Mouse (Mus musculus): ENCODE data around the gene Myo6. TPM values are rescaled to one million over a fixed set of nuclear protein-coding genes. Genes with fewer than 3 reads are reported as not detected.

Myo6 gene
- total and polyA plus RNA-seq, 2 experiments from 2014 or later, result 25.5 to 44.6 TPM

GRCm38 (mm10) chr9:80210096-80210495 lies 45.3 kb downstream of the Myo6 start:
- DNase-seq (ENCODE audit: low spot score) (no peak), ATAC-seq (ENCODE audit: low FRiP score) (no peak)
- TF ChIP-seq CTCF (IDR thresholded peaks at IDR 0.05), result no peak
- Histone ChIP-seq H3K4me1 (ENCODE audit: insufficient read depth, low read length) (no peaks in the 10 kb centered on the region), H3K9ac (replicated peaks; ENCODE audit: low read length, poor library complexity, severe bottlenecking) (no peak overlapping the region), H3K4me2 (ENCODE audit: low read depth, low read length, poor library complexity, severe bottlenecking) (no peak overlapping the region), H3K36me3 (ENCODE audit: insufficient read depth, low read length) (no peaks in the 10 kb centered on the region), H3K27me3 (ENCODE audit: insufficient read depth, low read length) (no peaks in the 10 kb centered on the region), H3K27ac (ENCODE audit: low read depth, low read length) (no peak overlapping the region), H3K9me3 (ENCODE audit: low read length) (no peaks in the 10 kb centered on the region), H3K4me3 (ENCODE audit: low read depth, low read length) (no peak overlapping the region)
- WGBS, result 86% methylated on average over 12 of the region's 12 CpGs

- H3K36me3 ChIP-seq (ENCODE audit: insufficient read depth, low read length), result no peaks in the 10 kb centered on the region
- no peak overlapping the region for H3K4me2 ChIP-seq (ENCODE audit: low read depth, low read length, poor library complexity, severe bottlenecking)
- H3K27ac ChIP-seq (ENCODE audit: low read depth, low read length), result no peak overlapping the region
- DNase-seq (ENCODE audit: low spot score) (no peak), ATAC-seq (ENCODE audit: low FRiP score) (no peak)
- WGBS, result 83% methylated on average over 2 of the region's 2 CpGs
- H3K4me3 ChIP-seq (ENCODE audit: low read depth, low read length), result no peak overlapping the region
- no peak overlapping the region for H3K9ac ChIP-seq (replicated peaks; ENCODE audit: low read length, poor library complexity, severe bottlenecking)
- H3K27me3 ChIP-seq (ENCODE audit: insufficient read depth, low read length), result no peaks in the 10 kb centered on the region
- H3K9me3 ChIP-seq (ENCODE audit: low read length), result no peaks in the 10 kb centered on the region
- H3K4me1 ChIP-seq (ENCODE audit: insufficient read depth, low read length), result no peaks in the 10 kb centered on the region
- no peak for TF ChIP-seq CTCF (IDR thresholded peaks at IDR 0.05)
These were observed 48.6 kb downstream of the Myo6 start for GRCm38 (mm10) chr9:80213428-80213827.

GRCm38 (mm10) chr9:80215502-80215901 lies 50.7 kb downstream of the Myo6 start:
- 92% methylated on average over 5 of the region's 5 CpGs for WGBS

GRCm38 (mm10) chr9:80216786-80217501 lies 52.1 kb downstream of the Myo6 start:
- Histone ChIP-seq H3K36me3 (ENCODE audit: insufficient read depth, low read length) (no peaks in the 10 kb centered on the region), H3K4me2 (ENCODE audit: low read depth, low read length, poor library complexity, severe bottlenecking) (no peak overlapping the region), H3K27ac (ENCODE audit: low read depth, low read length) (no peak overlapping the region), H3K4me3 (ENCODE audit: low read depth, low read length) (no peak overlapping the region), H3K27me3 (ENCODE audit: insufficient read depth, low read length) (no peaks in the 10 kb centered on the region), H3K4me1 (ENCODE audit: insufficient read depth, low read length) (no peaks in the 10 kb centered on the region), H3K9me3 (ENCODE audit: low read length) (no peaks in the 10 kb centered on the region), H3K9ac (replicated peaks; ENCODE audit: low read length, poor library complexity, severe bottlenecking) (no peak overlapping the region)
- 67% methylated on average over 16 of the region's 16 CpGs for WGBS
- DNase-seq (ENCODE audit: low spot score) (no peak), ATAC-seq (ENCODE audit: low FRiP score) (no peak)
- TF ChIP-seq CTCF (IDR thresholded peaks at IDR 0.05), result no peak

More at GRCm38 (mm10) chr9:80215502-80215901, 50.7 kb downstream of the Myo6 start:
- H3K4me1 ChIP-seq (ENCODE audit: insufficient read depth, low read length), result no peaks in the 10 kb centered on the region
- H3K9me3 ChIP-seq (ENCODE audit: low read length), result no peaks in the 10 kb centered on the region
- TF ChIP-seq CTCF (IDR thresholded peaks at IDR 0.05), result no peak
- no peak overlapping the region for H3K27ac ChIP-seq (ENCODE audit: low read depth, low read length)
- H3K27me3 ChIP-seq (ENCODE audit: insufficient read depth, low read length), result no peaks in the 10 kb centered on the region
- DNase-seq (ENCODE audit: low spot score), result no peak
- H3K36me3 ChIP-seq (ENCODE audit: insufficient read depth, low read length), result no peaks in the 10 kb centered on the region
- H3K9ac ChIP-seq (replicated peaks; ENCODE audit: low read length, poor library complexity, severe bottlenecking), result no peak overlapping the region
- no peak overlapping the region for H3K4me3 ChIP-seq (ENCODE audit: low read depth, low read length)
- no peak overlapping the region for H3K4me2 ChIP-seq (ENCODE audit: low read depth, low read length, poor library complexity, severe bottlenecking)
- ATAC-seq (ENCODE audit: low FRiP score), result no peak

- H3K4me1 ChIP-seq (ENCODE audit: insufficient read depth, low read length), result no peaks in the 10 kb centered on the region
- H3K9me3 ChIP-seq (ENCODE audit: low read length), result no peaks in the 10 kb centered on the region
- H3K27ac ChIP-seq (ENCODE audit: low read depth, low read length), result no peak overlapping the region
- ATAC-seq (ENCODE audit: low FRiP score), result peak; percentile 55
- WGBS, result 35% methylated on average over 6 of the region's 6 CpGs
- no peaks in the 10 kb centered on the region for H3K36me3 ChIP-seq (ENCODE audit: insufficient read depth, low read length)
- DNase-seq (ENCODE audit: low spot score), result no peak
- H3K4me2 ChIP-seq (ENCODE audit: low read depth, low read length, poor library complexity, severe bottlenecking), result no peak overlapping the region
- H3K9ac ChIP-seq (replicated peaks; ENCODE audit: low read length, poor library complexity, severe bottlenecking), result no peak overlapping the region
- no peak overlapping the region for H3K4me3 ChIP-seq (ENCODE audit: low read depth, low read length)
- H3K27me3 ChIP-seq (ENCODE audit: insufficient read depth, low read length), result no peaks in the 10 kb centered on the region
- TF ChIP-seq CTCF (IDR thresholded peaks at IDR 0.05), result no peak
These were observed 53.9 kb downstream of the Myo6 start for GRCm38 (mm10) chr9:80218718-80219117.

- no peak for DNase-seq (ENCODE audit: low spot score)
- no peak for ATAC-seq (ENCODE audit: low FRiP score)
- no peak overlapping the region for H3K4me2 ChIP-seq (ENCODE audit: low read depth, low read length, poor library complexity, severe bottlenecking)
- no peaks in the 10 kb centered on the region for H3K9me3 ChIP-seq (ENCODE audit: low read length)
- no peak overlapping the region for H3K9ac ChIP-seq (replicated peaks; ENCODE audit: low read length, poor library complexity, severe bottlenecking)
- no peak overlapping the region for H3K4me3 ChIP-seq (ENCODE audit: low read depth, low read length)
- no peaks in the 10 kb centered on the region for H3K27me3 ChIP-seq (ENCODE audit: insufficient read depth, low read length)
- TF ChIP-seq CTCF (IDR thresholded peaks at IDR 0.05), result no peak
- no peaks in the 10 kb centered on the region for H3K4me1 ChIP-seq (ENCODE audit: insufficient read depth, low read length)
- H3K27ac ChIP-seq (ENCODE audit: low read depth, low read length), result no peak overlapping the region
- H3K36me3 ChIP-seq (ENCODE audit: insufficient read depth, low read length), result no peaks in the 10 kb centered on the region
- WGBS, result 89% methylated on average over 11 of the region's 11 CpGs
These were observed 59.3 kb downstream of the Myo6 start for GRCm38 (mm10) chr9:80223989-80224635.
